Mouse (Mus musculus) limb, embryonic 11.5 days (tissue): ENCODE measurements around the gene Tmem217. TPM values are rescaled to one million over a fixed set of nuclear protein-coding genes. Genes with fewer than 3 reads are reported as not detected.
A peak's percentile ranks its signal among the peaks of the same experiment; 100 is the strongest.

Experiments used
- ATAC-seq: fragments of 200-750 bp; cut with Nextera tagmentation; 2 replicates; pipeline ENCODE4 v1.8.0; 2017; ENCODE audit warnings: low read depth; ENCODE audit not compliant: insufficient number of reproducible peaks, low FRiP score, low TSS enrichment
- DNase-seq: peaks from one replicate; pipeline ENCODE4 v3.0.0-alpha.2; 2015; ENCODE audit warnings: low spot score
- H3K27ac ChIP-seq: fragments of 300-500 bp; sonication (generic); replicated peaks from 2 replicates; pipeline ENCODE4 v1.5.1; 2014; ENCODE audit warnings: low read depth, mild to moderate bottlenecking, low read length
- H3K27me3 ChIP-seq: fragments of 300-500 bp; sonication (generic); 2 replicates; pipeline ENCODE4 v1.6.1; 2014; ENCODE audit warnings: mild to moderate bottlenecking, low read length, mixed read lengths; ENCODE audit not compliant: control insufficient read depth, insufficient read depth
- H3K36me3 ChIP-seq: fragments of 300-500 bp; sonication (generic); 2 replicates; pipeline ENCODE4 v1.6.1; 2014; ENCODE audit warnings: mild to moderate bottlenecking, low read length, moderate library complexity, mixed read lengths; ENCODE audit not compliant: control insufficient read depth, insufficient read depth
- H3K4me1 ChIP-seq: fragments of 300-500 bp; sonication (generic); 2 replicates; pipeline ENCODE4 v1.6.1; 2014; ENCODE audit warnings: low read length, mixed read lengths; ENCODE audit not compliant: control insufficient read depth, insufficient read depth
- H3K4me2 ChIP-seq: fragments of 300-500 bp; sonication (generic); 2 replicates; pipeline ENCODE4 v1.6.1; 2014; ENCODE audit warnings: low read depth, mild to moderate bottlenecking, moderate library complexity; ENCODE audit not compliant: severe bottlenecking
- H3K4me3 ChIP-seq: fragments of 300-500 bp; sonication (generic); 2 replicates; pipeline ENCODE4 v1.5.1; 2014; ENCODE audit warnings: low read depth, low read length
- H3K9ac ChIP-seq: fragments of 300-500 bp; sonication (generic); 2 replicates; pipeline ENCODE4 v1.6.1; 2014; ENCODE audit warnings: mild to moderate bottlenecking, low read length
- H3K9me3 ChIP-seq: fragments of 300-500 bp; sonication (generic); 2 replicates; pipeline ENCODE4 v1.6.1; 2016; ENCODE audit warnings: low read length; ENCODE audit not compliant: control insufficient read depth
- WGBS: fragments of 180-500 bp; shearing (Covaris S2); extraction: QIAGEN DNeasy Blood & Tissue Kit; methylation state at CpG from one replicate; pipeline ENCODE4 v1.1.7; 2014; 5-methylcytosine and 5-hydroxymethylcytosine counted together
- polyA plus RNA-seq: library from polyadenylated mRNA; unstranded; fragments of >200 nt; fragmentation: Nextera tagmentation; extraction: Ambion mirVana; gene quantifications from 2 replicates; pipeline ENCODE4 v1.2.1, GENCODE M21; 2014

Tmem217 gene
- 0.43 and 0.55 TPM in 2 replicates for polyA plus RNA-seq

DNA sequence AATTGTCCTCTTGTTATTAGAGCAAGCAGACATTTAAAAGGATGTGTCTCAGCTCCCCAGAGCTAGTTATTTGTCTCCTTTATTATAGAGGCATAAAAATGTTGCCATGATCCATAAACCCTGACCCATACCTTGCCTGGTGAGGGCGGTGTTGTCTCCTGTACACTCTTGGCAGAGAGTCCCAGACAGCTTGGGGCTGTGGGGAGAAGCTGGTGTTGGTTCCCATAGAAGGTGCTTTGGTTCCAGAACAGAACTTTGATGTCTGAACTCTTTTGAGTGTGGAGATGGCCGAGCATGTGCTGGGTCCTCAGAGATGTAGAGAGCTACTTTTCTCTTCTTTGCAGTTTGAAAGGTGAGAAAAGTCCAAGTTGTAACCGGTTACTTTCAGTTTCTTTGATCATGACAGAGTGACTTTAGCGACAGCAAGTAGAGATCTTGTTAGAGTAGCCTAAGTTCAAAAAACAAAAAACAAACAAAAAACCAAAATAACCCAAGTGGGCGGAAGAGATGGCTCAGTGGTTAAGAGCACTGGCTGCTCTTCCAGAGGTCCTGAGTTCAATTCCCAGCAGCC, at the start of gene Tmem217:
Tmem217 (minus strand) TSS at position 224 of the 571 bp plus-strand sequence.
- Histone ChIP-seq H3K9ac (no peak within 1 kb of the TSS), H3K4me2 (no peak within 1 kb of the TSS), H3K27ac (no peak within 1 kb of the TSS), H3K9me3 (no peaks in the 10 kb centered on the region), H3K27me3 (no peaks in the 10 kb centered on the region), H3K4me1 (peaks cover 12% of the 10 kb centered on the region; the same call in 1 of the 2 replicates), H3K36me3 (no peaks in the 10 kb centered on the region), H3K4me3 (no peak within 1 kb of the TSS)
- ATAC-seq, result no peak
- WGBS, result 90% methylated on average over 5 of the region's 5 CpGs
- no peak for DNase-seq

- ATAC-seq (no peak), DNase-seq (no peak)
- Histone ChIP-seq H3K36me3 (peaks cover 5% of the 10 kb centered on the region; the same call in 1 of the 2 replicates), H3K4me3 (no peak overlapping the region), H3K4me2 (no peak overlapping the region), H3K27ac (no peak overlapping the region), H3K4me1 (no peaks in the 10 kb centered on the region), H3K9ac (no peak overlapping the region), H3K9me3 (no peaks in the 10 kb centered on the region), H3K27me3 (no peaks in the 10 kb centered on the region)
- 78% methylated on average over 4 of the region's 4 CpGs for WGBS
Observed at GRCm38 (mm10) chr17:29601391-29601790, 49.2 kb upstream of the Tmem217 start.

DNA sequence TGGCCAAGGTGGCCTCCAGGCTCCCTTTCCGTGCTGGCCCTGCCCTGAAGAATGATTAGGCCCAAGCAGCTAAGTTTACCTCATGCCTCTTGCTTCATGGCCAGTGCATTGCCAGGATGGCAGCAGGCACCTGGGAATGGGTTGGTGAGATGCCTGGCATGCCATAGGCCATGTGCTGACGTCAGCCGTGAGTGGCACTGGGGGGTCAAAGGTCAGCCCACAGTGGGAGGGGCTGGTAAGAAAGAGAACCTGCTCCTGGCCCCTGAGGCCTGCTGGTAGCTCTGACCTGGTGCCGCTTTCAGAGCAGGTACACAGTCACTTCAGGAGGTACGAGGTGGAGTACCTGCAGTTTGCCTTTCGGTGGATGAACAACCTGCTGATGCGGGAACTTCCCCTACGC, 47.4 kb upstream of the Tmem217 start:
- WGBS, result 90% methylated on average over 8 of the region's 8 CpGs
- no peak overlapping the region for H3K9ac ChIP-seq
- H3K27ac ChIP-seq, result no peak overlapping the region
- no peaks in the 10 kb centered on the region for H3K4me1 ChIP-seq
- ATAC-seq (no peak), DNase-seq (no peak)
- no peak overlapping the region for H3K4me3 ChIP-seq
- no peaks in the 10 kb centered on the region for H3K27me3 ChIP-seq
- peaks cover 8% of the 10 kb centered on the region; the same call in 1 of the 2 replicates for H3K36me3 ChIP-seq
- H3K9me3 ChIP-seq, result no peaks in the 10 kb centered on the region
- H3K4me2 ChIP-seq, result no peak overlapping the region

- no peak for ATAC-seq
- no peaks in the 10 kb centered on the region for H3K4me1 ChIP-seq
- H3K4me3 ChIP-seq, result no peak overlapping the region
- H3K9me3 ChIP-seq, result no peaks in the 10 kb centered on the region
- no peak for DNase-seq
- WGBS, result 93% methylated on average over 14 of the region's 14 CpGs
- H3K9ac ChIP-seq, result no peak overlapping the region
- H3K27ac ChIP-seq, result no peak overlapping the region
- H3K36me3 ChIP-seq, result peaks cover 8% of the 10 kb centered on the region; the same call in 1 of the 2 replicates
- no peak overlapping the region for H3K4me2 ChIP-seq
- H3K27me3 ChIP-seq, result no peaks in the 10 kb centered on the region
Observed at GRCm38 (mm10) chr17:29599051-29599450, 46.9 kb upstream of the Tmem217 start.

- DNase-seq (no peak), ATAC-seq (no peak)
- no peaks in the 10 kb centered on the region for H3K9me3 ChIP-seq
- WGBS, result 92% methylated on average over 13 of the region's 13 CpGs
- no peaks in the 10 kb centered on the region for H3K4me1 ChIP-seq
- no peak overlapping the region for H3K27ac ChIP-seq
- no peak overlapping the region for H3K4me2 ChIP-seq
- no peaks in the 10 kb centered on the region for H3K27me3 ChIP-seq
- H3K4me3 ChIP-seq, result no peak overlapping the region
- H3K9ac ChIP-seq, result no peak overlapping the region
- peaks cover 6% of the 10 kb centered on the region; the same call in 1 of the 2 replicates for H3K36me3 ChIP-seq
Observed at GRCm38 (mm10) chr17:29596771-29597132, 44.6 kb upstream of the Tmem217 start.

- H3K27ac ChIP-seq, result no peak overlapping the region
- peaks cover 6% of the 10 kb centered on the region; the same call in 1 of the 2 replicates for H3K36me3 ChIP-seq
- H3K27me3 ChIP-seq, result no peaks in the 10 kb centered on the region
- no peak overlapping the region for H3K4me3 ChIP-seq
- DNase-seq, result no peak
- ATAC-seq, result no peak
- WGBS, result 80% methylated on average over 15 of the region's 15 CpGs
- H3K9me3 ChIP-seq, result no peaks in the 10 kb centered on the region
- H3K4me1 ChIP-seq, result no peaks in the 10 kb centered on the region
- H3K9ac ChIP-seq, result no peak overlapping the region
- no peak overlapping the region for H3K4me2 ChIP-seq
Observed at GRCm38 (mm10) chr17:29595891-29596770, 43.9 kb upstream of the Tmem217 start.

DNA sequence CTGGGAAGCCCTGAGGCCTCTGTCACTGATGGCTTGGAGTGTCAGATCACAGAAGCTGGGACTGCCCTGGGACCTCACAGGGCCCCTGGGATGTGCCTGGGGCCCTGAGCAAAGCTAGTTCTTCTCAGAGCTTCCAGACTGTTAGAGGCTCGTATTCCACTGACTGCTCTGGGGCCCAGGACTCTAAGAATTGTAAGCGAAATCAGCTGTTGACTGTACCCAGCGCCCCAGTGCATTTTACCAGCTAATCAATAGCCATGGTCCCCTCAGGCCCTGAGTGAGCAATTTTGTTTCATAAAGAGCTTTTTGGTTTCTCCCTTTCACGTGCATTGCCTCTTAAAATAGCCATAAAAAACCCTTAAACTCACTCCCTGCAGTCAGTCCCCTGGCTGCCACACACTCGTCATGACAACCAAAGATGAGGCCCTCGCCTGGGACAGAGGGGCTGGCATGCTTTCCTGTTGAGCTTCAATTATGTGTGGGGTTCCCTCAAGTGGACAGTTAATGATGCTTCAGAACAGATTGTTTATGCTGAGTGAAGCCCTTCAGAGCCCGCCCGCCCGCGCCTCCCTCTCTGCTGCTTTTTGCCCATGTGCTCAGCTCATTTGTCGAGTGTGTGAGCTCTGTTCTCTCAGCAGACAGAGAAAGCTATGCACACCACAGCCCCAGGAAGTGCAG, 37.2 kb upstream of the Tmem217 start:
- H3K9me3 ChIP-seq, result no peaks in the 10 kb centered on the region
- H3K9ac ChIP-seq, result no peak overlapping the region; the same call in 1 of the 2 replicates
- H3K4me3 ChIP-seq, result no peak overlapping the region
- 0 out of 2 replicates have a peak, but pooled peaks cover 2% of the 10 kb centered on the region for H3K36me3 ChIP-seq
- H3K27ac ChIP-seq, result 0 out of 2 replicates have a peak overlapping the region, but pooled peaks have one; percentile 12
- DNase-seq (no peak), ATAC-seq (no peak)
- 61% methylated on average over 11 of the region's 11 CpGs for WGBS
- no peak overlapping the region for H3K4me2 ChIP-seq
- H3K4me1 ChIP-seq, result peaks cover 6% of the 10 kb centered on the region
- no peaks in the 10 kb centered on the region for H3K27me3 ChIP-seq

GRCm38 (mm10) chr17:29586921-29587320, 34.7 kb upstream of the Tmem217 start:
- no peaks in the 10 kb centered on the region for H3K27me3 ChIP-seq
- H3K27ac ChIP-seq, result no peak overlapping the region
- ATAC-seq (no peak), DNase-seq (no peak)
- no peak overlapping the region for H3K4me2 ChIP-seq
- H3K36me3 ChIP-seq, result no peaks in the 10 kb centered on the region
- WGBS, result 84% methylated on average over 9 of the region's 9 CpGs
- H3K4me3 ChIP-seq, result no peak overlapping the region
- no peaks in the 10 kb centered on the region for H3K9me3 ChIP-seq
- H3K9ac ChIP-seq, result no peak overlapping the region
- H3K4me1 ChIP-seq, result peaks cover 6% of the 10 kb centered on the region
